Mouse (Mus musculus): ENCODE data around the gene Pten. TPM values are rescaled to one million over a fixed set of nuclear protein-coding genes. Genes with fewer than 3 reads are reported as not detected.

Gene Pten
- polyA plus RNA-seq, 1 experiment from 2014 or later = 5.4 TPM

DNA sequence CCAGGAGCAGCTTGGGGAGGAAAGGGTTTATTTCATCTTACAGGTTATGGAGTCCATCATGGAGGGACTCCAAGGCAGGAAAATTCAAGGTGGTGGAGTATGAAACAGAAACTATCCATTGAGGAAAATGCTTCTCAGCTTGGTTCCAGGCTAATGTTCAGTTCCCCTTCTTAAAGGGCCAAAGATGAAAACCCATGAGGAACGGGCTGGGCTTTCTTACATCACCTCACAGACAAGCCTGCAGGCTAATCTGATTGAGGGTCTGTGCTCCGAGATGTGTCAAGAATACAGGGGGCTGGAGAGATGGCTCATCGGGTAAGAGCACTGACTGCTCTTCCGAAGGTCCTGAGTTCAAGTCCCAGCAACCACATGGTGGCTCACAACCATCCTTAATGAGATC lies 27.5 kb upstream of the Pten start:
- peaks cover 36% of the 10 kb centered on the region for H3K27me3 ChIP-seq (ENCODE audit: insufficient read depth, poor library complexity, severe bottlenecking)
- peaks cover 11% of the 10 kb centered on the region for H3K4me1 ChIP-seq
- H3K27ac ChIP-seq = no peak overlapping the region
- H3K9me3 ChIP-seq = no peaks in the 10 kb centered on the region
- no peaks in the 10 kb centered on the region for H3K36me3 ChIP-seq
- no peak for DNase-seq (ENCODE audit: low spot score)
- no peak overlapping the region for H3K4me3 ChIP-seq
- 86% methylated on average over 4 of the region's 4 CpGs for WGBS

DNA sequence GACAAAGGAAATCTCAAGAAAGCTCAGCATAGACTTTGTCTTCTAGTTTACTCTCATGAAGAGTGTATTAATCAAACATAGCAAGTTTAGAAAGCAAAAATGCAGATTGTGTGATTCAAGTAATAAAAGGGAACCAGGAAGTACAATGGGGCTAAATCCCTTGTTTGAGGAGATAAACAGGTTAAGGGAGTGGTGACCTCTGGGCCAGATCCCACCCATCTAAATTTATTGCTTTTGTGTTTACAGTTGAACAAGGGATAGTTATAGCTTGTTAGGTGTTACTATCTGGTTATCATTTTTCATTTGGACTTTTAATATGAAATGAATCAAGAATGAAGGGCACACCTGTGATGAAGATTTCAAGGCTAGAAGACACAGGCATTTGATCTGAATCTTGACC lies 24.4 kb upstream of the Pten start:
- Histone ChIP-seq H3K36me3 (no peaks in the 10 kb centered on the region), H3K27me3 (ENCODE audit: insufficient read depth, poor library complexity, severe bottlenecking) (peaks cover 17% of the 10 kb centered on the region)
- DNase-seq (ENCODE audit: low spot score) = no peak

DNA sequence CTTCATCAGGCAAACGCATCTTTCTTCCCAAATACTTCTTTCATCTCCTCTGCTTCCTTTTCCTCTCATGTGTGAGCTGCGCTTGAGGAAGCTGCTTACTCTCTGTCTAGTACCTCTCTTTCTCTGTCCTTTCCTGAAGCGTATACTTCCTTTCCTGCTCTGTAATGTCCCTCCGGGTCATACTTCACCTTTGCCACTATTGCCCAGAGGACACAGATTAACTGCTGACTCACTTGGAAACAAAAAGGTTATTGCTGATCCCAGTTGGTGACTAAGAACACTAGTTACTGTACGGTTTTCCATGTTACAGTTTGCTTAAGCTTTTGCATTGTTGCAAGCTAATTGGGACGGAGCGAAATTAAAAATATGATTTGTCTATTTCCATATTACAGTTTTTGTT lies 19.5 kb upstream of the Pten start:
- no peak overlapping the region for H3K27ac ChIP-seq
- no peaks in the 10 kb centered on the region for H3K9me3 ChIP-seq
- H3K4me3 ChIP-seq = no peak overlapping the region
- no peak for DNase-seq (ENCODE audit: low spot score)
- H3K36me3 ChIP-seq = no peaks in the 10 kb centered on the region
- no peaks in the 10 kb centered on the region for H3K4me1 ChIP-seq
- no peaks in the 10 kb centered on the region for H3K27me3 ChIP-seq (ENCODE audit: insufficient read depth, poor library complexity, severe bottlenecking)
- WGBS = 82% methylated on average over 7 of the region's 7 CpGs

More for the DNA sequence above, 24.4 kb upstream of the Pten start:
- no peaks in the 10 kb centered on the region for H3K4me1 ChIP-seq
- no peak overlapping the region for H3K4me3 ChIP-seq
- H3K9me3 ChIP-seq = no peaks in the 10 kb centered on the region
- H3K27ac ChIP-seq = no peak overlapping the region

GRCm38 (mm10) chr19:32739686-32740085 lies 17.6 kb upstream of the Pten start, which contains the start of gene Atad1:
Atad1 (minus strand) TSS chr19:32739786.
- Histone ChIP-seq H3K4me1 (no peaks in the 10 kb centered on the region), H3K9me3 (no peaks in the 10 kb centered on the region), H3K27me3 (ENCODE audit: insufficient read depth, poor library complexity, severe bottlenecking) (no peaks in the 10 kb centered on the region), H3K36me3 (no peaks in the 10 kb centered on the region), H3K27ac (no peak within 1 kb of the TSS), H3K4me3 (no peak within 1 kb of the TSS)
- WGBS = 82% methylated on average over 4 of the region's 4 CpGs
- no peak for DNase-seq (ENCODE audit: low spot score)

GRCm38 (mm10) chr19:32740641-32741345 lies 16.5 kb upstream of the Pten start:
- H3K27ac ChIP-seq = no peak overlapping the region
- H3K4me3 ChIP-seq = no peak overlapping the region
- H3K9me3 ChIP-seq = no peaks in the 10 kb centered on the region
- DNase-seq (ENCODE audit: low spot score) = no peak
- H3K4me1 ChIP-seq = no peaks in the 10 kb centered on the region
- no peaks in the 10 kb centered on the region for H3K27me3 ChIP-seq (ENCODE audit: insufficient read depth, poor library complexity, severe bottlenecking)
- no peaks in the 10 kb centered on the region for H3K36me3 ChIP-seq
- WGBS = 84% methylated on average over 4 of the region's 4 CpGs

DNA sequence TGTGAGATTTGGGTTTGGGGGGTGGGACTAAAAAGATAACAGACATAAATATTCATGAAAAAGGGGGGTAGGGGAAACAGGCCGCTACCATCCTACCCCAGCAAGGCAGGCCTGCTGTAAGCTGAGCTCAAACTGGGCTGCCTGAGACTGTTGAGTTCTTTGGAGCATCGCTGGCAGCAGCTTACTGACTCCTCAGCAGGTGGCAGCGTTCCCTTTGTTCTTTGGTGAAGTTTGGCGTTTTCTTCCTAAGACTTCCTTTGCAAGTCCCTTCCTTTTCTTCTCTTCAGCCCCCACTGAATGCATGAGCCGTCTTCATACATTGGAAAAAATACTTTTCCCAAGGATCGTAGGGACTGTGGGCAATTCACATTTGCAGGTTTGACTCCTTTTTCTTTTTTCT lies 7.9 kb upstream of the Pten start:
- H3K27ac ChIP-seq = no peak overlapping the region
- no peaks in the 10 kb centered on the region for H3K9me3 ChIP-seq
- no peaks in the 10 kb centered on the region for H3K36me3 ChIP-seq
- peaks cover 9% of the 10 kb centered on the region for H3K27me3 ChIP-seq (ENCODE audit: insufficient read depth, poor library complexity, severe bottlenecking)
- H3K4me1 ChIP-seq = peaks cover 2% of the 10 kb centered on the region; the same call in 1 of the 2 replicates
- no peak for DNase-seq (ENCODE audit: low spot score)
- no peak overlapping the region for H3K4me3 ChIP-seq
- 15% methylated on average over 6 of the region's 6 CpGs for WGBS

DNA sequence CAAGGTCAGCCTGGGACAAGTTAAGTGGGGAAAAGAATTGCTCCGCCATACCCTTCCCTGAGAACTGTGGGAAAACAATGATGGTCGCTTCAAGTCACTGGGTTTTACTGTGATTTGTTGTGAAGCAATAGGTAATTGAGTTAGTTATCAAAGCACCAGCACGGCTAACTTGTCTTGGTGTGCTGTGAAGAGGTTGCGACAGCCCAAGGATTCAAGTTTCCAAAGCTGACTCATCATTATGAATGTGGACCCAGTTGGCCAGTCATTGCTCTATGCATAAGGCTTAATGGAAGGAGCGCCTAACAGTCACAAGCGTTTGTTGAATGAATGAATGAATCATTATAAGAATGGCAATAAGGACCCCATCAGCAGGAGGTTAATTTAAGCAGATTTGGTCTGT lies 4.9 kb upstream of the Pten start:
- 91% methylated on average over 6 of the region's 6 CpGs for WGBS
- H3K9me3 ChIP-seq = no peaks in the 10 kb centered on the region
- peaks cover 15% of the 10 kb centered on the region for H3K4me1 ChIP-seq
- no peak for DNase-seq (ENCODE audit: low spot score)
- H3K27me3 ChIP-seq (ENCODE audit: insufficient read depth, poor library complexity, severe bottlenecking) = peaks cover 13% of the 10 kb centered on the region
- no peak overlapping the region for H3K4me3 ChIP-seq
- no peaks in the 10 kb centered on the region for H3K36me3 ChIP-seq
- H3K27ac ChIP-seq = no peak overlapping the region

DNA sequence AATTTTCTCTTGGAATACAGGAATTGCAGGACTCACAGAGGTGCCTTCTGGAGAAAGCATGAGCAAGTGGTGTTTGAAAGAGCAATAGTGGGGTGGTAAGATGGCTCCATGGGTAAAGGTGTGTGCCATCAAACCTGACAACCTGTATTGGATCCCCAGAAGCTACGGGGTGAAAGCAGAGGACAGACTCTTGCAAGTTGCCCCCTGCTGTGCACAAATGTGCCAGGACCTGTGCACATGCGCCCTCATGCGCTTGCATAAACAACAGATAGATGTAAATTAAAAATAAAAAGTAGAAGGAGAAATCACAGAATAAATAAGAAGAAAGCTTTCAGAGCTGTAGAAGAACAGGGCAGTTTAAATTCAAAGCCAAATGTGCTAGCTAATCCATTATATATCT lies 3.9 kb upstream of the Pten start:
- Histone ChIP-seq H3K36me3 (no peaks in the 10 kb centered on the region), H3K4me1 (peaks cover 15% of the 10 kb centered on the region), H3K27ac (no peak overlapping the region), H3K27me3 (ENCODE audit: insufficient read depth, poor library complexity, severe bottlenecking) (peaks cover 13% of the 10 kb centered on the region), H3K9me3 (no peaks in the 10 kb centered on the region), H3K4me3 (no peak overlapping the region)
- 84% methylated on average over 3 of the region's 3 CpGs for WGBS
- no peak for DNase-seq (ENCODE audit: low spot score)

GRCm38 (mm10) chr19:32754188-32755000 lies 2.9 kb upstream of the Pten start:
- Histone ChIP-seq H3K27ac (no peak overlapping the region), H3K4me1 (peaks cover 15% of the 10 kb centered on the region), H3K4me3 (peak overlapping the region; percentile 75; the same call in 1 of the 2 replicates), H3K27me3 (ENCODE audit: insufficient read depth, poor library complexity, severe bottlenecking) (peaks cover 13% of the 10 kb centered on the region), H3K36me3 (no peaks in the 10 kb centered on the region), H3K9me3 (no peaks in the 10 kb centered on the region)
- WGBS = 25% methylated on average over 15 of the region's 15 CpGs
- DNase-seq (ENCODE audit: low spot score) = no peak

DNA sequence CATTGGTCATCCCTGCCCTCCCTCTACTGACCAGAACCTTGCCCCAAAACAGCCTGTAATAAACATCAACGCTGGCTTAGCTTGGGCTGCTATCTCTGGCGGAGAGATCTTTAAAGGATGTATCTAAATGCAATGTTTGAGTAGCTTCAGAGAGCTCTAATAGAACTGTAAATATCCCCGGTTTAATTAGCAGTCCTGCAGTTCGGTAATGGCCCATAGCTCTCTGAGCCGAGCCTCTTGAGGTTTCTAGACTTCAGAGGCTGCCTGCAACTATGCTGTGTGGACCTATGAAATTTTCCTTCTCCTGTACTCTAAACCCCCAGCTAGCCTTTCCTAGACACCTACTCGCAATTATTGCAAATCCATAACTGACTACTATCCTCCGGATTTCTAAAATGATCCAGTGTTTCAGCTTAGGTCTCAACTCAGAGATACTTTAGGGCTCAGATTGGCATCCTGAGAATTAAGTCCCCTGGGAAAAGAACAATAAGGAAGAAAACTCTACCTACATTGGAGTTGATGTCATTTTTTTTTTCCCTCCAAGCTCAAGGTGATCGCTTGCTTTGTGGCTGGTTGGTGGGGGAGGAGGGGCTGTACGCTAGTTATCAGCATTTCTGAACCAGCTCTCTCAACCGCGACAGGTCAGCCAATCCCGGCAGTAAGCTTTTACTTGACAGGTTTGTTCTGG lies 2.0 kb upstream of the Pten start:
- H3K36me3 ChIP-seq = no peaks in the 10 kb centered on the region
- peak overlapping the region; percentile 99 for H3K27ac ChIP-seq
- 4% methylated on average over 12 of the region's 12 CpGs for WGBS
- no peaks in the 10 kb centered on the region for H3K9me3 ChIP-seq
- H3K4me3 ChIP-seq = peak overlapping the region; percentile 75
- peaks cover 15% of the 10 kb centered on the region for H3K4me1 ChIP-seq
- no peak for DNase-seq (ENCODE audit: low spot score)
- peaks cover 13% of the 10 kb centered on the region for H3K27me3 ChIP-seq (ENCODE audit: insufficient read depth, poor library complexity, severe bottlenecking)

DNA sequence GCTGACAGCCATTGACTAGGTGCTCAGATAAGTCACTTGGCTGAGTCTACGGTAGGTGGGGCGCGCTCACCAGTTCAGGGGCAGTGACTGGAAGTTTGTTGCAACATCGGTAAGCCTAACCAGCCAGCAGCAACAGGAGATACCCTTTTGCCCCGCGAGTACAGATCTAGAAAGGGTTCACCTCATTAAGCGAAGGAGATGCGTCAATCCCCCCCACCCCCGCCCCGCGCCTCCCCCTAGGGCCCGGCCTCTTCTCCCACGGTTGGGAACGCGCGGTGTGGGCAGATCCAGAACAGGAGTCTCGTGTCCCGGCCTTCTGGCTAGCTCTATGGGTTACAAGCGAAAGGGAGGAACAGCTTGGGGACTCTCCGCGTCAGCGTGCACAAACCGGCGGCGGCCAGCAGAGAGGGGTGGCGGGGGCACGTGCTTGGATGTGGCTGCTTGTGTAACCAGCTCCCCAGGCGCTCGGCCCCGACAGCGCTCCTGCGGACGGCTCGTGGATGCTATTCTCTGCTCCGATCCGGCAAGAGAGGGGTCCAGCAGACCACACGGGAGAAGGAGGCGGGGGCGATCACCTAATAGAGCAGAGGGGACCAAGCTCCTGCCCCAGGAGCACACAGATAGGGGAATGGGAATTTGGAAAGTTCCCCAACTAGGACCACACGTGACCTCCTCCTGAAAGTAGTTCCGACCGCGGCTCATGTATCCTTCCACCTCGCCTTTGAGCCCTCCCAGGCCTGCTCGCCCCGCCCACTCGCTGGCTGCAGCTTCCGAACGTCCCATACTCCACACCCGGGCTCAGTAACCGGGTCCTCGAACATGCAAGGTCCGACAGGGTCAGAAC lies 1.3 kb upstream of the Pten start:
- peak; percentile 97 for DNase-seq (ENCODE audit: low spot score)
- WGBS = under 1% methylated on average over 53 of the region's 53 CpGs
- Histone ChIP-seq H3K4me3 (peak overlapping the region; percentile 75), H3K4me1 (peaks cover 20% of the 10 kb centered on the region), H3K36me3 (no peaks in the 10 kb centered on the region), H3K27ac (peak overlapping the region; percentile 99), H3K9me3 (no peaks in the 10 kb centered on the region), H3K27me3 (ENCODE audit: insufficient read depth, poor library complexity, severe bottlenecking) (peaks cover 13% of the 10 kb centered on the region)

DNA sequence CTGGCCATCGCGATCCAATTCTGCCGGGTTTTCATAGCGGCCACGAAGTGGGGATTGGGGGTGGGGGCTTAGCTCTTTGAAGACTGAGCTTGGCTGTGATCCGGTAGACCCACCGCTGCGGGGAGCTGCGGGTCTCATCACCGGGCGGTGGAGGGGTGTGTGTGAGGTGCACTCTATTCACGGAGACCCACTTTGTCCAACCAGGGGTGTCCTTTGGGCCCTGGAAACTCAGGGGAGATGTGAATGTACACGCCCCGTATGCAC lies 729 bp upstream of the Pten start:
- H3K9me3 ChIP-seq = no peaks in the 10 kb centered on the region
- no peak for DNase-seq (ENCODE audit: low spot score)
- under 1% methylated on average over 14 of the region's 14 CpGs for WGBS
- H3K36me3 ChIP-seq = no peaks in the 10 kb centered on the region
- H3K4me3 ChIP-seq = peak overlapping the region; percentile 75
- peaks cover 20% of the 10 kb centered on the region for H3K4me1 ChIP-seq
- peak overlapping the region; percentile 99 for H3K27ac ChIP-seq
- H3K27me3 ChIP-seq (ENCODE audit: insufficient read depth, poor library complexity, severe bottlenecking) = peaks cover 13% of the 10 kb centered on the region
